In the genomic region with DNA sequence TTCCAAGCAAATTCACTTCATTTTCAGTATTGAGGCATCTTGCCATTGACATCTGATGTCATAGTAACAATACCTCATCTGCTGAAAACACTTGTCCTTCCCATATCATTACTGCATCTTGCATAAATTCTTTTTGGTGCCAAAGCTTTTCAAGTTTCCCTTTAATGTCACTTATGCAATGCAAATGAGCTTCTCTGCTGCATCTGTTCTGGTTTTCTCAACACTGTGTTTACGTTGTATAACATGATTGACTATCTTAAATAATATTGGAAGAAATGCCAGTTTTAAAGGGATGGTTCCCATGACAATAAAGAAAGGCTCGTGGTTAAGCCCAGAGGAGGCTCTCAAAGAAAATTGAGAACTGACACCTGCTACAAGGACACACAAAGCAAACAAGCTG, we compare ENCODE assay signal across 22 mouse cellular contexts.
DNase-seq lines count a peak whose midpoint lies in the region; ATAC-seq lines count a peak whose summit lies in the region.
"Had no signal": no experiment of that assay in that cellular context is flagged by ENCODE, and none has a peak within 500 bp of the region (broad histone marks: within the 10 kb centered on the region; RNA-seq: fewer than 3 reads in every experiment).

No protein-coding gene starts in this region.

- no peaks in the 10 kb centered on the region for H3K27me3 ChIP-seq in forebrain, embryonic 15.5 days
- H3K27me3 ChIP-seq: heart, embryonic 13.5 days; megakaryocyte, embryonic 14.5 days; neural tube, embryonic 15.5 days had no signal

- H3K27ac ChIP-seq in forebrain, embryonic 15.5 days (replicated peaks): peak overlapping the region; percentile 62
- H3K27ac ChIP-seq: embryonic facial prominence, embryonic 10.5 days; heart, embryonic 13.5 days; kidney, postnatal 0 days; neural tube, embryonic 15.5 days had no signal

- H3K4me1 ChIP-seq in forebrain, embryonic 15.5 days: peaks cover 13% of the 10 kb centered on the region
- H3K4me1 ChIP-seq: embryonic facial prominence, embryonic 10.5 days; heart, embryonic 13.5 days; megakaryocyte, embryonic 14.5 days; neural tube, embryonic 15.5 days had no signal

- 7% methylated on average over 2 of the region's 2 CpGs for WGBS in forebrain, embryonic 15.5 days

- DNase-seq in layer of hippocampus, adult 9-11 months: peak; percentile 29
- DNase-seq in layer of hippocampus, adult 8-10 months (ENCODE audit: low spot score in 2 of 2): no peak
- DNase-seq in brain, embryonic 18.5 days (ENCODE audit: low read depth, low spot score): peak; percentile 50
- DNase-seq in telencephalon, adult 2 months (ENCODE audit: low read depth, low spot score): peak; percentile 58
- no peak for DNase-seq in gastrocnemius, postnatal 4 days (ENCODE audit: low spot score in 2 of 2)
- DNase-seq: adrenal gland, adult 8-10 months; cerebellum, adult 18-20 months; cerebellum, postnatal 36 days; gastrocnemius, postnatal 10 days; heart, adult 18-20 months; kidney, adult 18-20 months; lung, adult 2 months; right cerebral cortex, postnatal 14 days had no signal

- no peak overlapping the region for H3K4me3 ChIP-seq in forebrain, embryonic 15.5 days
- H3K4me3 ChIP-seq: embryonic facial prominence, embryonic 10.5 days; heart, embryonic 13.5 days; megakaryocyte, embryonic 14.5 days; neural tube, embryonic 15.5 days had no signal

- ATAC-seq in forebrain, embryonic 15.5 days (replicated peaks): peak; percentile 93
- ATAC-seq in megakaryocyte-erythroid progenitor cell, adult 5-6 weeks (replicated peaks; ENCODE audit: low FRiP score, low TSS enrichment, poor library complexity, severe bottlenecking): no peak
- ATAC-seq: Patski had no signal

- H3K9ac ChIP-seq in forebrain, embryonic 15.5 days (replicated peaks): no peak overlapping the region
- H3K9ac ChIP-seq: heart, embryonic 13.5 days; neural tube, embryonic 15.5 days had no signal

- H3K9me3 ChIP-seq in forebrain, embryonic 15.5 days: no peaks in the 10 kb centered on the region
- H3K9me3 ChIP-seq: embryonic facial prominence, embryonic 10.5 days; heart, embryonic 13.5 days; megakaryocyte, embryonic 14.5 days; neural tube, embryonic 15.5 days had no signal

- no peak overlapping the region for H3K4me2 ChIP-seq in forebrain, embryonic 15.5 days (replicated peaks)
- H3K4me2 ChIP-seq: heart, embryonic 13.5 days; liver, embryonic 11.5 days; neural tube, embryonic 15.5 days had no signal

- no peaks in the 10 kb centered on the region for H3K36me3 ChIP-seq in forebrain, embryonic 15.5 days
- H3K36me3 ChIP-seq: embryonic facial prominence, embryonic 10.5 days; heart, embryonic 13.5 days; neural tube, embryonic 15.5 days had no signal

Comparison
In these comparisons a context has a peak if more than half of its experiments do, and no peak if none do; other contexts are left out.
1. DNase-seq: peak in layer of hippocampus, adult 9-11 months (single experiment), brain, embryonic 18.5 days (single experiment) and telencephalon, adult 2 months (single experiment); none in layer of hippocampus, adult 8-10 months (0 of 2) and gastrocnemius, postnatal 4 days (0 of 2).